Mouse (Mus musculus) embryonic fibroblast, embryonic 13.5 days (primary cell): ENCODE measurements around the gene Gm9803. TPM values are rescaled to one million over a fixed set of nuclear protein-coding genes. Genes with fewer than 3 reads are reported as not detected.

ENCODE experiments used
- H3K27ac ChIP-seq: 2 replicates; pipeline ENCODE4 v1.5.1; 2012; ENCODE audit warnings: low read length, control low read depth, inconsistent platforms; ENCODE audit not compliant: insufficient read depth
- H3K4me1 ChIP-seq: 2 replicates; pipeline ENCODE4 v1.6.1; 2011; ENCODE audit warnings: low read length; ENCODE audit not compliant: control insufficient read depth, insufficient read depth
- H3K4me3 ChIP-seq: 2 replicates; pipeline ENCODE4 v1.5.1; 2011; ENCODE audit warnings: mild to moderate bottlenecking, control low read depth, low read length; ENCODE audit not compliant: insufficient read depth
- CTCF ChIP-seq: IDR thresholded peaks from 2 replicates; pipeline ENCODE4 v1.5.1; 2011; ENCODE audit warnings: mild to moderate bottlenecking, control low read depth, low read length, moderate library complexity, borderline replicate concordance; ENCODE audit not compliant: insufficient read depth
- POLR2A ChIP-seq: IDR thresholded peaks from 2 replicates; pipeline ENCODE4 v1.6.1; 2011; ENCODE audit warnings: low read depth, mild to moderate bottlenecking, control low read depth, low read length, moderate library complexity
- polyA plus RNA-seq: library from polyadenylated mRNA; stranded (reverse); fragments of >200 nt; gene quantifications from 2 replicates; pipeline ENCODE4 v1.2.4, GENCODE M21; 2011; ENCODE audit warnings: low read depth; ENCODE audit not compliant: missing spikeins, insufficient read length

Gene Gm9803
- polyA plus RNA-seq, 1 experiment, result 15.4 TPM

DNA sequence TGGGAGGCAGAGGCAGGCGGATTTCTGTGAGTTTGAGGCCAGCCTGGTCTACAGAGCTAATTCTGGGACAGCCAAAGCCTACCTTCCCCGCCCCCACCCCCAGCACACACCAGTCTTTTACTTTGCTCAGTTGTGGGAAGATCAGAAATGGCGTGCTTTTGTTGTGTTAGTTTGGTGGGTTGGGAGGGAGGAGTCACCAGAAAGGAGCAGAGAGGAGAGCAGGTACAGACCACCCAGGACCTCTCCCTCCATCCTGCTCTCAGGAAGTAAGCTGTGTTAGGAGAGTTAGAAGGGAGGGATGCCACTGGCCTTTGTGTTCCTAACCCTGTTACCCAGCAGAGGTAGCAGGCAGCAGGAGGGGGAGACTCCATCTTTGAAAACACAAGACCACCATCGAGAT lies 16.8 kb upstream of the Gm9803 start:
- Histone ChIP-seq H3K27ac (no peak overlapping the region), H3K4me1 (no peaks in the 10 kb centered on the region), H3K4me3 (no peak overlapping the region)
- TF ChIP-seq CTCF (no peak), POLR2A (no peak)

DNA sequence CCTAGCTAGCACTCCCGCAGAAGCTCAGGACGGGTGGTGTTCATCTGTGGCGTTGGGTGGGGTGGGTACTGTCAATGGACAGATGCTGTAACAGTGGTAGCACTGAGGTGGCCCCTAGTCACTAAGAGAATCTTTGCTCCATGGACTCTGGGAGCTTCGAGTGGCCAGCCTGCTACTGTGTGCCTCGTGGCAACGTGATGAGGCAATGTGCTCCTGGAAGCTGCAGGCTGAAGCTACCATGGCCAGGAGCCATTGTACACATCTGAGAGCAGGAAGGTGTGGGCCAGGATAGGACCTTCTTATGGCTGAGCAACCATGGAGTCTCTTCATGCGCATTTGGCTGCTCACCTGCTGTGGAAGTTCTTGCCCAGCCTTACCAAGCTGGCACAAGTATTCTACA lies 14.7 kb upstream of the Gm9803 start:
- Histone ChIP-seq H3K4me1 (no peaks in the 10 kb centered on the region), H3K27ac (no peak overlapping the region), H3K4me3 (no peak overlapping the region)
- no peak for TF ChIP-seq CTCF
- no peak for TF ChIP-seq POLR2A

DNA sequence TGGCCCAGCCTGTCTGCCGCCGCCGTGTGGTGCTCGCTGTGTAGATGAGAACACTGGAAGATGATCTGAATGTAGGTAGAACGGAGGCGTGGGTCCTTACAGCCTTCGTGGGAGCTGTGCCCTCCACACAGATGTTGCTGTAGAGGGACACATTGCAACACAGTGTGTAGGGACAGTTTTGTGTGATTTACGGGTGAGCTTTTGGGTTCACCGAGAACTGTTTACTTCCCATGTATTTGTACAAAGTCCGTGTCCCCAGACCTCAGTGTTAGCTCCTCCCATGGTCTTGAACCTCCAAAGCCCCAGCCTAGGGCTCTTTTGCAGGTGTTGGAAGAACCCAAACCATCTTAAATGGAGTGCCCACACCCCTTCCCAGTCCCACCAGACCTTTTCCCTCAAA lies 10.9 kb upstream of the Gm9803 start:
- no peak overlapping the region for H3K27ac ChIP-seq
- H3K4me3 ChIP-seq, result no peak overlapping the region
- TF ChIP-seq CTCF (no peak), POLR2A (no peak)
- no peaks in the 10 kb centered on the region for H3K4me1 ChIP-seq

DNA sequence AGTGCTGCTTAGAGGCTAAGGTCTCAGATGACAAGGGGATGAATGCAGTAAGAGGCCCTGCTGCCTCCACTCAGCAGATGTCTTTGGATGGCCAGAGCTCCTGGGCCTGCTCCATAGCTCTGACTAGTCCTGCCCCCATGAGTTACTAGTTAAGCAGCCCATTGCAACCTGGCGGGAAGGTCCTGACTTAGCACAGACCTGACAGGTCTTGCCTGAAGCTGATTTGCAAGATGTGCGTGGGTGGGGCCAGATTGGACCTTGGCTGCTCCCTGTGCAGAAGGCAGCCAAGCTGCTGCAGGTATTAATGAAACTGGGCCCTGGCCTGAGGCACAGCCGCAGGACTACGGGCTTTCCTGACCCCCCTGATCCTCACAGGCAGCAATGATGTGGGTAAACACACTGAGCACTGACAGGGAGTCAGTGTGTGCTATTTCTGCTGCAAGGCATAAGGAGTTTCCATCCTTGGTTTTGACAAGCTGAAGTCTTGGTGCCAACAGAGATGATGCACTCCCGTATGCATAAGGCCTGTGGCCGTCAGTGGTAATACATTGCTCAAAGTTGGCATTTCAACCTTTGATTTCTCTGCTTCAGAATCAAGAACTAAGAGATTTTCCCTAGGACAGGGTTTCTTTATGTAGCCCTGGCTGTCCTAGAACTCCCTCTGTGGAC lies 6.8 kb upstream of the Gm9803 start:
- no peak overlapping the region for H3K4me3 ChIP-seq
- no peaks in the 10 kb centered on the region for H3K4me1 ChIP-seq
- TF ChIP-seq POLR2A, result no peak
- TF ChIP-seq CTCF, result no peak
- no peak overlapping the region for H3K27ac ChIP-seq

DNA sequence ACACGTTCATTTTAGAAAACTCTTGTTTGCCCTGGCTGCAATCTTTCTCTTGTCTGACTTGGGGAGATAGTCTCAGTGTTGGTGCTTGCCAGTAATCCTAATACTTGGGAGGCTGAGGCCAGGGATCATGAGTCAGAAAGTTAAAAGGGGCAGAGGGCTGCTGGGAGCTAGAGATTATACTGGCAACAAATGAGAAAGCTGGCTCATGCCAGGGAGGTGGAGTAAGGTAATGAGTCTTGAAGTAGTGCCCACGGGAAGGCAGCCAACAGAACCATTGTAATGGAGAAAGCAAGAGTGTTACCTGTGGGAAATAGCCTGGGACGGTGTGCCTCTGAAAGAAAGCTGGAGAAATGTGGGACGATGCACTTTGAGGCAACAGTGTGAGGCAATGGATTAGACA lies 6.0 kb upstream of the Gm9803 start:
- TF ChIP-seq CTCF (no peak), POLR2A (no peak)
- H3K27ac ChIP-seq, result no peak overlapping the region
- no peak overlapping the region for H3K4me3 ChIP-seq
- no peaks in the 10 kb centered on the region for H3K4me1 ChIP-seq

DNA sequence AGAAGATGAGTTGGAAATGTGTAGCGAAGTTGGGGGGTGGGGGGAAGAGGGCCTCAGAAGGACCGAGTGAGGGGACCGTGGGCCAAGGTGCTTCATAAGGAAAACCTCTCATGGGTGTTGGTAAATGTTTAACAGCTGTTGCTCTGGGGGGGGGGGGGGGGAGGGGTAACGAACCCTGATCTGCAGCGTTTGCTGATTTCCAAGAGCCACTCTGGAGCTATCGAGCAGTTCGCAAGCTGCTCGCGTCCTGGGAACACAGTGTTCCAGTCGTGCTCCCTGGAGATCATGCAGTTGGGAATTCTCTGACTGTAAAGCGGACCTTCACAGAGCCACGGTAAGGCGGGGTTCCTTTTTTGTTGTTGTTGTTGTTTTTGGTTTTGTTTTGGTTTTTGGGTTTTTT lies 5.5 kb upstream of the Gm9803 start:
- Histone ChIP-seq H3K4me3 (no peak overlapping the region), H3K4me1 (no peaks in the 10 kb centered on the region), H3K27ac (no peak overlapping the region)
- no peak for TF ChIP-seq CTCF
- TF ChIP-seq POLR2A, result no peak

DNA sequence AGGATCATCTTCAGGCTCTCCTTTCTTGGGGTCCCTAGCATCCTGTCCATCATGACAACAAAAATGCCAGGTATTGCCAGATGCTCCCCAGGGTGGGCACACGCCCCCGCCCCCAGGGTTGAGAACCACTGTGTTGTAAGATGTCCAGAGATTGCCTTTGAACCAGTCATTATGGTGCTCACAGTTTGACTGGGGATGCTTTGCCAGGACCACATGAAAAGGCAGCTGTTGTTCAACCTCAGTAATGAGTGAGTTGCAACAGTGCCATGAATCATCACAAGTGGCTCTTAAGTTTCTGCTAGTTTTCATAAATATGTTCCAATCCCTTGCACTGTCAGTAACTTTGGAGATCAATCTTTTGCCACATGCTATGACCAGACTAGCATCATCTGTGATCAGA lies 3.9 kb upstream of the Gm9803 start:
- TF ChIP-seq POLR2A (no peak), CTCF (no peak)
- Histone ChIP-seq H3K4me1 (no peaks in the 10 kb centered on the region), H3K4me3 (no peak overlapping the region), H3K27ac (no peak overlapping the region)

DNA sequence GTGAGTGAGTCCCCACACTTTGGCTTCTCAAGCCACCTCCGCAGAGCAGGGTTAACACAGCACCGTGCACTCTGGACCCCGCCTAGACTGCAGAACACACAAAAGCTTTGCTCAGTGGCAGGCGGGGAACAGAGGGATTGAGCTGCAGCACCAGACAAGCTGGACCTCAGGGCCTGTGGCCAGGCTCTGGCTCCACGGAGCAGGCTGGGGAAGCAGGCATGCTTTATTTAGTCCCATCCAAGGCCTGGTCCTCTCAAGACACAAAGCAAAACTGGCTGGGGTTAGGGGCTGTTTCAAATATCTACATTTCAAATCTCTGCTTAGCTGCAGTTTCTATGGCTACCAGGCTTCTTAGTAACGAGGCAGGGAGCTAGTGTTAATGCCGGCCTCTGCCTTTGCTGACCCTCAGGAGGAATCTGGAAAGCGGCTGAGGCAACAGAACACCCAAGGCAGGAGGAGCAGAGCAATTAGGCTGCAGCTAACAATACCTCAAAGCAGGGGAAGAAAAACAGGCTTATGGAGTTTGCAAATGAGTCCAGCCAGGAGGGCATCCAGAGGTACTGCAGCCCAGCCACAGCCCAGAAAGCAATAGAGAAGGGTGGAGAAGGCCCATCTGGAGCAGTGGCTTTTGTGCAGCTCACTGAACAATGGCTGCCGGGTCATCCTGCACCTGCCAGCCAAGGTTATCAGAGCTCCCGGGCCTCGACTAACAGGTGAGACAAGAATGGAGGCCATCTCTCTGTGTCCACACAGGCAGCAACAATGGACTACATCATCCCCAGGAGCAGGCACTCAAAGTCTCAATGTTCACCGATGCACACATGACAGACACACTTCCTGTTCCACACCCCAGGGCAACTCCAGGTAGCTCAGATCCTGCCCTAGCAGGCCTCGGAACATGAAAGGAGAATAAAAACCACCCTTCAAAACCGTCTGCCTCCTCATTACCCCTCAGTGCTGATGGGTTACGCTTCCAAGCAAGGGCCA lies 3.7 kb downstream of the Gm9803 start:
- Histone ChIP-seq H3K27ac (no peak overlapping the region), H3K4me1 (no peaks in the 10 kb centered on the region), H3K4me3 (no peak overlapping the region)
- no peak for TF ChIP-seq CTCF
- TF ChIP-seq POLR2A, result no peak

DNA sequence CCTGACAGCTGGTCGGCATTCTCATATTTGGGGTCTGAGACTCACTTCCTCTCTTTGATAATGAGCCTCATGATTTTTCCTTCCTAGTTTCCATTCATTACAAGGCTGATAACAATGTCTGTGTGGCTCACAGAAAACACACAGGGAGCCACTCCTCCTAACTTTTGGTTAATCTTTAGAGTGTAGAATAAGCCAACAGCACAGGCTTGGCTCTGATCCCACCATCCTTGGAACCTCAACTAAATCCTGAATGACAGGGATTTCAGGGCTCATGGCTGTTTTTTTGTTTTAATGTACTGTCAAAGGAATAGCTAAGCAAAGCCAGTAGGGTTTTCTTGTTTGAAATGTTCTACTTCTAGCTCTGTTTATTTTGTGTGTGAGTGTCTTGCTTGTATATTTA lies 10.5 kb downstream of the Gm9803 start:
- Histone ChIP-seq H3K27ac (no peak overlapping the region), H3K4me3 (no peak overlapping the region), H3K4me1 (peaks cover 7% of the 10 kb centered on the region; the same call in 1 of the 2 replicates)
- TF ChIP-seq POLR2A (no peak), CTCF (no peak)

DNA sequence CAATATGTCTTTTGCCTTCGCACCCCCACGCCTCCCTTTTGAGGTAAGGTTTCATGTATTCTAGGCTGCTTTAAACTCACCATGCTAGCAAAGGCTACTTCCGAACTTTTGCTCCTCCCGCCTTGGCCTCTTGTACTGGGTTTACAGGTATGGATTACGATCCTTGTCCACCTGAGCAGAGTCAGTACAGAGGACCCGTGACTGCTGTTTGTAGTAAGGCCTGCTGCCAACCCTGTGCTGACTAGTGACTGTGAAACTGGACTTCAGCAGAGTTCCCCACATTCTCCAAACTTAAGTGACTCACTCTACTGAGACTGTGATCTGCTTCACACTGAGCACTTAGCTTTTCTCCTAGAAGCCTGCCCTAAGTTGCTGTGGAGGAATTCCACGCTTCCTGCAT lies 13.8 kb downstream of the Gm9803 start:
- Histone ChIP-seq H3K4me3 (no peak overlapping the region), H3K27ac (peak overlapping the region; percentile 9; the same call in 1 of the 2 replicates), H3K4me1 (peaks cover 10% of the 10 kb centered on the region)
- TF ChIP-seq POLR2A, result no peak
- TF ChIP-seq CTCF, result no peak
